Mouse (Mus musculus) lung, postnatal 0 days (tissue): ENCODE results near the gene 1700016D06Rik.

Experiments
- CTCF ChIP-seq: IDR thresholded peaks from 2 replicates; pipeline ENCODE4 v1.5.1; 2016; ENCODE audit warnings: antibody characterized with exemption, mild to moderate bottlenecking
- EP300 ChIP-seq: IDR thresholded peaks from 2 replicates; pipeline ENCODE4 v1.6.1; 2016; ENCODE audit warnings: antibody characterized with exemption, mild to moderate bottlenecking, control low read depth

GRCm38 (mm10) chr8:11705818-11706217 lies 5.0 kb upstream of the 1700016D06Rik start:
- TF ChIP-seq CTCF (no peak), EP300 (peak; percentile 58; the same call in 1 of the 2 replicates)
